Mouse (Mus musculus): Measurements from ENCODE around the gene Psmb3.

The Psmb3 gene

GRCm38 (mm10) chr11:97668160-97668559, 35.0 kb upstream of the Psmb3 start:
- in situ Hi-C loops (cut with MseI, MboI) = no loop called here

- in situ Hi-C loops (cut with MseI, MboI) = no loop called here
These were observed 33.9 kb upstream of the Psmb3 start for GRCm38 (mm10) chr11:97669268-97669667.

GRCm38 (mm10) chr11:97669829-97670228, 33.4 kb upstream of the Psmb3 start:
- in situ Hi-C loops (cut with MseI, MboI) = no loop called here

- in situ Hi-C loops (cut with MseI, MboI) = no loop called here
These were observed 32.7 kb upstream of the Psmb3 start for GRCm38 (mm10) chr11:97670234-97671176.

- in situ Hi-C loops (cut with MseI, MboI) = no loop called here
These were observed 32.0 kb upstream of the Psmb3 start for GRCm38 (mm10) chr11:97671177-97671527.

- in situ Hi-C loops (cut with MseI, MboI) = no loop called here
These were observed 30.1 kb upstream of the Psmb3 start for GRCm38 (mm10) chr11:97673148-97673547.

GRCm38 (mm10) chr11:97676050-97676754, 27.0 kb upstream of the Psmb3 start:
- in situ Hi-C loops (cut with MseI, MboI) = no loop called here

GRCm38 (mm10) chr11:97677381-97677780, 25.8 kb upstream of the Psmb3 start:
- in situ Hi-C loops (cut with MseI, MboI) = no loop called here

- in situ Hi-C loops (cut with MseI, MboI) = no loop called here
These were observed 25.4 kb upstream of the Psmb3 start for GRCm38 (mm10) chr11:97677842-97678241.

- in situ Hi-C loops (cut with MseI, MboI) = no loop called here
These were observed 24.9 kb upstream of the Psmb3 start for GRCm38 (mm10) chr11:97678301-97678700.

GRCm38 (mm10) chr11:97680430-97680829, 22.8 kb upstream of the Psmb3 start:
- in situ Hi-C loops (cut with MseI, MboI) = no loop called here

GRCm38 (mm10) chr11:97682504-97683055, 20.6 kb upstream of the Psmb3 start:
- in situ Hi-C loops (cut with MseI, MboI) = no loop called here

- in situ Hi-C loops (cut with MseI, MboI) = no loop called here
These were observed 19.0 kb upstream of the Psmb3 start for GRCm38 (mm10) chr11:97684063-97684680.

GRCm38 (mm10) chr11:97684766-97685165, 18.4 kb upstream of the Psmb3 start:
- in situ Hi-C loops (cut with MseI, MboI) = no loop called here

- in situ Hi-C loops (cut with MseI, MboI) = no loop called here
These were observed 17.4 kb upstream of the Psmb3 start, which contains the start of gene Cisd3 for GRCm38 (mm10) chr11:97685613-97686321. Gene Cisd3 (plus strand): TSS chr11:97685826.

GRCm38 (mm10) chr11:97686322-97686908, 16.8 kb upstream of the Psmb3 start:
- in situ Hi-C loops (cut with MseI, MboI) = no loop called here

GRCm38 (mm10) chr11:97687061-97687460, 16.1 kb upstream of the Psmb3 start:
- in situ Hi-C loops (cut with MseI, MboI) = no loop called here

GRCm38 (mm10) chr11:97689861-97690260, 13.3 kb upstream of the Psmb3 start:
- in situ Hi-C loops (cut with MseI, MboI) = loop anchor here (5.0 kb wide), 1 partner anchor 43 kb away; no protein-coding TSS in a partner anchor

GRCm38 (mm10) chr11:97694435-97694834, 8.8 kb upstream of the Psmb3 start:
- in situ Hi-C loops (cut with MseI, MboI) = loop anchor here (5.0 kb wide), 1 partner anchor 47 kb away; no protein-coding TSS in a partner anchor

GRCm38 (mm10) chr11:97694921-97695711, 8.1 kb upstream of the Psmb3 start:
- in situ Hi-C loops (cut with MseI, MboI) = loop anchor here (5.0 kb wide), 1 partner anchor 48 kb away; no protein-coding TSS in a partner anchor

All from mouse trophoblast stem cell (cell line).